Mouse (Mus musculus) neural tube, embryonic 10.5 days (tissue): ENCODE results near the gene Olfr1206.

Experiments
- DNase-seq: peaks from one replicate; pipeline ENCODE4 v3.0.0-alpha.2; 2017; ENCODE audit warnings: low spot score; ENCODE audit errors: extremely low spot score

Gene Olfr1206

GRCm38 (mm10) chr2:88862931-88863330 is at the start of gene Olfr1206:
TSS of gene Olfr1206 (plus strand) at chr2:88863231.
- DNase-seq: no peak

DNA sequence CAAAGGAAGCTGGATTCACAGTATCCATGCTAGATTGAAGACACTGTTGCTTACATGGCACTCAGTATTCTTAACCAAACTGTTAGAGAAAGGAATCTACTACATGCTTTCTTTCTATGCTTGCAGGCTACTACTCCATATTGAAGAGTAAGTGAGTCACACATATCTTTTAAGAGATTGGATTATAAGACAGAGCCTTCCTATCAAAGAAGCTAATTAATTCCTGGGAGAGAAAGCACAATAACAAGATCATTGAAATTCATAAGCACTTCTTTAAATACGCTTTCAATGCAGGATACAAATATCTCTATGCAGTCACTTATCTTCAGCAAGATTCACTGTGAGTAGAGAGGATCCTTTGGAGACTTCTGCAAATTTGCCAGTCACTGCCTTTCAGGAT is 48.8 kb upstream of the Olfr1206 start, which contains the start of gene Olfr1202:
Gene Olfr1202 (plus strand): TSS at position 301 of the 400 bp plus-strand sequence.
- no peak for DNase-seq

DNA sequence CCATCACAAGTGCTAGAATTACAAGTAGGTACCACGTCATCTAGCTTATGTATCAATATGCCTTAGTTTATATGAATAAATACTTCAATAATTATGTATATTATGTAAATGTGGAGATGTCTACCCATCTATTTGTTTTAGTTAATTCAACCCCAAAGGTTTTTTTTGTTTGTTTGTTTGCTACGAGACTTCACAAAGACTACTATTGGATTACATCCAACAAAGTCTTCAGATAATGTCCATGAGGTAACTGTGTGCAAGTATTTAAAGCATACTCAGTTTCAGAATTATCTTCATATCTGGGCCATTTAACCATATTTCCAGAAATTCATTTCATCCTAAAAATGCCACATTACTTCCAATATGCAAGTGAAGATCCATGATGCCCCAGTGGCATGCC is 33.6 kb upstream of the Olfr1206 start, which contains the start of gene Olfr1205:
Gene Olfr1205 (plus strand): TSS at position 301 of the 400 bp plus-strand sequence.
- DNase-seq: no peak

GRCm38 (mm10) chr2:88838477-88838876 is 24.6 kb upstream of the Olfr1206 start:
- DNase-seq: no peak

- DNase-seq: no peak
Measured at GRCm38 (mm10) chr2:88848992-88849391, 14.0 kb upstream of the Olfr1206 start, which contains the start of gene Olfr1204. TSS of gene Olfr1204 (plus strand) at chr2:88849292.

DNA sequence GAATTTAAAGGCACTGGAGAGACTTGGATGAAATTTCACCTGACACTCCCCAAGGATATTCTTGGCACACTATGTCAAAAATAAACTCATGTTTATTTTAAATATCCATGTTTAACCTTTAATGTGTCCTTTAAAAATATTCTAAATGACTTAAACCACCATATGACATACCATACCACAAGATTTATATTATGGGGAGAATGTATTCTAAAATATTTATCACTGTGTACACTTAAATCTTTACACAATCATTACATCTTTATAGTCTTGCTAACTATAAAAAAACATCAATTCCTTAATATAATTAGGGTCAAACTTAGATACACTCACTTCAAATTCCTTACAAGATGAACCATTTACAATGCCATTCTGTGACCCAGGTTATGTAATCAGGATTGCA is 39.2 kb downstream of the Olfr1206 start, which contains the start of gene Olfr1208:
Gene Olfr1208 (minus strand): TSS at position 101 of the 400 bp plus-strand sequence.
- DNase-seq: no peak

- no peak for DNase-seq
Measured at GRCm38 (mm10) chr2:88915057-88915456, 52.0 kb downstream of the Olfr1206 start, which contains the start of gene Olfr1209. TSS of gene Olfr1209 (minus strand) at chr2:88915157.
